Mouse (Mus musculus): ENCODE measurements around the gene Gm5269. TPM values are rescaled to one million over a fixed set of nuclear protein-coding genes. Genes with fewer than 3 reads are reported as not detected.

The Gm5269 gene
- under 1 TPM in 1 of 2 experiments, not detected in 1; 0.42 TPM for total RNA-seq (2021)
- long read RNA-seq, experiment 1, result 0 reads
- long read RNA-seq, experiment 2, result 0 reads

DNA sequence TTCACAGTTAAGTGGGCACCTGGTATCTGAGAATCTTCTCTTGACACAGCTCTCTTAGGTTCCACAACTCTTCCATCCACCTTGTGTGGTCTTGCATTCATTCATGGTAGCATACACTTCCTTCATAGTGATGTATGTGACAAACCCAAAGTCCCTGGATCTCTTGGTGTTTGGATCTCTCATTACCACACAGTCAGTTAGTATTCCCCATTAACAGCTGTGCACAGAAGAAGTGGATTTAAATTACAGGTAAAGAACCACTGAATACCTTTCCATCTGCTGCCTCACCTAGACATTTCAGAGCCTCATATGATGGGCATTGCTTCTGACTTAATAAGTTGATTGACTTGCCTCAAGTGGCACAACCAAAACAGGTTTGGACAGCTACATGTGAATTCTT is at the start of gene Gm5269:
Gm5269 (minus strand) TSS at position 101 of the 400 bp plus-strand sequence.
- DNase-seq (ENCODE audit: low spot score in 2 of 2), result no peak

DNA sequence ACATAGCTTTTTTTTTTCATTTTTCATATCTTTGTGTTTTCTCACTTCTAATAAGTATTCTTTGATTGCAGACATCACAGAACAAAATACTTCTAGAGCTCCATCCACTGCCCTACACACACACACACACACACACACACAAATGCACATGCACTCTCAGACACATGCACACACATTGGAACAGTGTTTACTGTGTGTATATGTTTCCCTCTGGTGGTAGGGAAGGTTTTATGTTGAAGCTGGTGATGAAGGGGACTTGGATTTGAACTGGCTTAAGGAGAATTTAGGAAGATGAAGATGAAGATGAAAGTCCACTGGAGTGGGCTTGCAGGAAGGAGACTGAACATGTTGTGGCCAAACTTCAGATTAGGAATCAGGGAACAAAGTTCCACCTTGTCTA is 41.1 kb upstream of the Gm5269 start:
- DNase-seq (ENCODE audit: low spot score in 2 of 2), result no peak

DNA sequence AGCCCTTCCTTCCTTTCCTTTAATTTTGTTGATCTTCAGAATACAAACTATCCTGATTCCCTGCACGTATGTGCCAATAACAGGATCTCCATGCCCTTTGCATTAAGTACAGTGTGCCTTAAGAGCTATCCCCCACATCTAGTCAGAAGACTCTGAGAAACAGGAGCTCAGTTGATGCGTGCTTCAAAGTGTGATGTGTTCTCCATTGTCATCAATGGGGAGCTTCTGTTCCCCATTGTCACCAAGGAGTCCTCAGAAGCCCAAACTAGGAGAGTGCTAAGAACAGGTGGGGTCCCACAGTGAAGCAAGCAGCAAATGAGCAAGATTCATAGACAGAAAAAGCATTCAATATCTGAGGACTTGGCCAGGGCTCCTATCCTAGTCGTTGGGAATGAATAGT is 36.8 kb upstream of the Gm5269 start:
- no peak for DNase-seq (ENCODE audit: low spot score in 2 of 2)

DNA sequence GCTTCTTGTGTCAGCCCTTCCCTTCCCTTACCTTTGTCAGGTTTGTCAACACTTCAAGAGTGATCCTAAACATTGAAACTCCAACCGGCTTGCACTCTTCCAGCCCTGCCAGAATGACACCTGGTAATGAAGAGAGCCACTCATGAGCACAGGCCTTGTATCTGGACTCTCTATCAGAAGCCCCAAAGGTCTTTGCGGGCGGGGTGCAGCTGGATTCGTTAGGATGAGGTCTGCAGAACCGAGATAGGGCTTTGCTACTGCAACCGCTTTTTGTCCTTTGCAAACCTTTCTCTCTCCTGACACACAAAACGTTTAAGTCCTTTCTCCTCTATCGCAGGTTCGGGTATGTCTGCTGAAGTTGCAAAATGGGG is 36.3 kb upstream of the Gm5269 start, which contains the start of gene Slc40a1:
Slc40a1 (minus strand) TSS at position 131 of the 371 bp plus-strand sequence.
- DNase-seq (ENCODE audit: low spot score in 2 of 2), result no peak

DNA sequence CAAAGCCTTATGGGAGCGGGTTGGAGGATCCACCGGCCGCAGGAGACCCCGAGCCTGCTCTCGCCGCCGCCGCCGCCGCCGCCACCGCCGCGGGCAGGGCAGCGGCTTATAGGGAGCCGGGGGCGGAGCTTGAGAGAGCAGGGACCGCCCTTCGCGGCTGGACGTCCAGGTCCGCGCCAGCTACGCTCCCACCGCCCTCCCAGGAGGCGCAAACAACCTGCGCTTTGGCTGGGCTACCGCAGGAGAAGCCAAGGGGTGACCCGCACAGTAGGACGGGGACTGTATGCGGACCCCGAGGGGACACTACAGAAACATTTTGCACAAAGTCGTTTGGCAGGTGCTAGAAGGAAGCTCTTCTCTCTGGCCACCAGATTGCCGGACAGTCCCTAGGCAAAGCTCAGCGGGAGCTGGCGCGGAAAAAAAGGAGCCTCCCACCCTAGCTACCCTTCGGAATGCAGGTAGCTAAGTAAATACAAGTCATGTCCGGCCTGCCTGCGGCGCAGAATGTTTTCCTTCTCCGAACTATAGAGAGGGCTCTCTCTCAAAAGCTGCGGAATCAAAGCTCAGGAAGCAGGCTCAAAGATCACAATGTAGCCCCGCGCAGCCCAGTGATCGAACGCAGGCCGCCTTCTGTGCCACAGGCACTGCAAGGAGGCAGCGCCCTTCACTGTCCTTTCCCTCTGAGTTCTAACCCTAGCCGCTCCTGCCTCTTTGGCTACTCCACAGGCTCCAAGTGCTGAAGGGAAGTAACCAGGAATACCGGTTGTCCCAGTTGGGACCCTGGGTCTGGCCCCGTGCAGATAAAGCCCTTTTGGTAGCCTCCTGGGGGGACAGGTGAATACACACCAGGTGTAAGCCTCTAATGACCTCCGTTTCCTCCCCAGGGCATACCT is 35.7 kb upstream of the Gm5269 start:
- DNase-seq (ENCODE audit: low spot score in 2 of 2), result peak; percentile 38 to 53

DNA sequence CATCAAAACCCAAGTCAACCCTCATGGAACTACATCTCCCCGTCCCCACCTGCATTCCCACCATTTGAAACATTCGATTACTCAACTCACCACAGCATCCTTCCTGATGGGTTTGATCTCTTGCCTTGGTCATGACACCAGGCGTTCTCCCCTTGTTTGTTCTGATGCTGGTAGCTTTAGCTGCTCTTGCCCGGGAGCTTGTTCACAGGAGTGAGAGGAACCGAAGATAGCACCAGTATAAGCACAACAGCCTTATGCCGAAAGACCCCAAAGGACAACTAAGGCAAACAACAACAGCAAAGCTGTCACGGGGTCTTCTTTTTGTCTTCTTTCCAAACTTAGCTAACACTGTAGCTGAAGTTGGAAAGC is 35.0 kb upstream of the Gm5269 start:
- no peak for DNase-seq (ENCODE audit: low spot score in 2 of 2)

DNA sequence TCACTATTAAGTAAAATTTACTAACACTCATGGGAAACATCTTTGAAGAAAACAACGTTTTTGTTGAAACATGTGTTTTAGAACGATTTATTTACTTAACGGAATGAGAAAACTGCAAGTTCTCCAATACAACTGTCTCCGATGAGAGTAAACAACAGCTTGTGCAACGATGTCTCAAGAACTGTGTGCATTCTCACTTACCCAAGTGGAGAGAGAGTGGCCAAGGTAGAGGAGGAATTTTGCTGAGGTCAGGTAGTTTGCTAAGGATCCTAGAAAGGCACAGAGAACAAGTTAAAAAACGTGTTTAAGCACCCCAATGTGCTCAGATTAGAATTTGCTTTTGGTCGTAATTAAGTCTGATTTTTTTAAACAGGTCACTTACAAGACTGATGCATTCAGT is 34.4 kb upstream of the Gm5269 start:
- no peak for DNase-seq (ENCODE audit: low spot score in 2 of 2)

DNA sequence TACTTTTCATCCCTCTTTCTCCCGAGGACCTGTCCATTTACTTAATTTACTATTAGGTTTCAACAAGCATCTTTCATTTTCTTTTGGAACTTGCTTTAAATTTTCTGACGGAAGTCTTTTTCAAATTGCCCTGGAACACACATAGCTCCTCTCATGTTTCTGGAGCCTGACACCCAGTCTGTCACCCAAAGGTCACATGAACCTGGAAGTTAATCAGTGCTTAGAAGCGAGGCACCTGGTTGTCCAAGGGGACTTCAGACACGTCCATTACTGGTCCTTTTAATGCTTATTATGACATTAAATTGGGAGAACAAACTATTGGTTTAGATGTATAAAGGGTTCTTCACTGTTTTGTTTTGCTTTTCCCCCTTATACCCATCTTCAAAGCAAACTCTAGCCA is 33.2 kb upstream of the Gm5269 start:
- DNase-seq (ENCODE audit: low spot score in 2 of 2), result no peak

DNA sequence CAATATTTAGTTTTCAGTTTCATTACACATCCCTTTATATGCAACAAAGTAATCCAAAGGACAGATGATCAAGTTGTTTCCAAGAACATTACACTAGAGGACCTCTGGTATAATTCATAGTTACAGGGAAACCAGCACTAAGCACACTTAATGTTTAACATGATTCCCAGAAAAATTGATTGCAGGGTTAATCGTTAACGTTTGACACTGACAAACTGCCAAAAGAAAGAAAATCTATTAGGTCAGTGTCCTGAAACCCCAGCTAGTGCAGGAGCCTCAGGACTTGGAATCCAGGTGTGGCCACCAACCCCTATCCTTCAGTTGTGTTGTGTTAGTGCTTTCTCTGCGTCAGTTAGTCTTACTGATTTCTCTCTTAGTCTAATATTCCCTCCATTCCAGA is 30.6 kb upstream of the Gm5269 start:
- no peak for DNase-seq (ENCODE audit: low spot score in 2 of 2)

DNA sequence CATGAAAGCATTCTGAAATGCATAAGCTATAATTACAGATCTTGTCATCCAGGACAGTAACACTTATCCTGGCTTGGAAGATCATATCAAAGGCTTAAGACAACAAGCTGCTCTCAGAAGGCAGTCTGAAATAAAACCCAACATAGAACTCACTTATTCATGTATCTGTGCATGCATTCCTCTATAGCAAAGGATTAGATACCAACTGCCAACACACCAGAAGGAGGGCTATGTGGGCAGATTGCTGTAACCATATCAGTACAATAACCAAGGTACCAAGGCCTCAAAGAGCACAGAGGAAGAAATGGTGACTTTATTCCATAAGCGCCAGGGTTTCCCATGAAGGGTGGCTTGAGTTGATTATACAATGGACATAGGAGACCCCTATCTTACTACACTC is 29.7 kb upstream of the Gm5269 start:
- no peak for DNase-seq (ENCODE audit: low spot score in 2 of 2)

DNA sequence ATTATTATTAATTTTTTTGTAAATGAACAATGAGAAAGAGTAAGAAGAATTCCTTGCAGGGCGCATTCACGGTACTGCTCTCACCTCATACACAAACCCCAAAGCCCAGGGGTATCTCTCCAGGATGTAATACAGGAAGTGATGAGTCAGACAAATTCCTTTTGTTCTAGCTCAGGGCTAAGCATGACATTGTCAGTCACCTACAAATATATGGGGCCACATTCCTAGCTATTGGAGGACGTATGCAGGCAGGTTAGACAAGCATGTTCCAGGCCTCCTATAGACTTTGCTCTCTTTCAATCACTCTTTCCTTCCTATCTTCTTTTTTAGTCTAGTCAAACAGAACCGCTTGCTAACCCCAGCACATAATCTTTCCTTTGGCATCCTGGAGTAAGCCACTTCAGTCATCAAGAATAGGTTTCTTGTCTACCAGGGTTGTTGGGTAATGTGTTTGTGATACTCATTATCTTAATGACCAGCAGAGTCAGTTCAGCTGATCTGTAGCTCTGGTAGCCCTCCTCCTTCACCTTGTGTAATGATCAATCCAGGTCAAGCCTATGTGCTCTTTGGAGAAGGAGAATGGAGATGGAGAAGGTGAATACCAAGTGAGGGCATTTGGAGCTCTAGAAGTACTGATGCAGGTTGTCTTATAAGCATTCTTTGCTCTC is 27.2 kb upstream of the Gm5269 start:
- no peak for DNase-seq (ENCODE audit: low spot score in 2 of 2)

DNA sequence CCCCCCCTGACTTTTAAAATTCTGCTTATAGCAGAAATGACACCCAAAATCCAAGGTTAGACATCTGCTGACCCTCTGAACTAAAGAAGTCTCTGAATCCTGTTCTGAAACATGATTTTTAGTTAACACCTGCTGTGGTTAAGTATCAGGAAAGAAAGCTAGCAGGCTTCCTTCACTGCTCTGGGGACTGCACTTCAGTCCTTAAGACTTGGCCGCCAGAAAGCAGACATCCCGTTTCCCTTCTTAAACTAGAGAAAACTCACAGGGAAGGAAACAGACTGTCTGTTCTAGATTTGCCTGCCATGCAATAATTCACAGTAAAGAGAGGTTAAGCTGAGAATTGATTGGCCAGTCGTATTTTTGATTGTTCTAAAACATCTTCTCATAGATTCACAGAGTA is 26.1 kb upstream of the Gm5269 start:
- DNase-seq (ENCODE audit: low spot score in 2 of 2), result no peak

DNA sequence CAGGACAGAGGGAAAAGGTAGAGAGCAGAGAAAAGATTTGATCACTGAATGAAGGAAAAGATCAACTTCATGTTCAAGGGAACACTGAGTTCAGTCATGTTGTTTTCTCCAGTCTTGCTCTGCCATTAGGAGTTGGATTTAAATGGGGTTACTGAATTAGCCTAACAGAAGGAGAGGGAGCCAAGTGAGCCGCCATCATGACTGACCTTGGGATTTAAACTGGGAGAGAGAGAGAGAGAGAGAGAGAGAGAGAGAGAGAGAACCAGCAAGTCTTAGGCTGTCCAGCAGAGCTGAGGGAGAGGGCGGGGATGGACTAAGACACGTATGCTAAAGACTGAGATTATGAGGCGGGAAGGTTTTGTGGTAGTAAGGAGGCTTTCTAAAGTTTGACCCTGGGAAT is 24.2 kb upstream of the Gm5269 start:
- DNase-seq (ENCODE audit: low spot score in 2 of 2), result no peak

DNA sequence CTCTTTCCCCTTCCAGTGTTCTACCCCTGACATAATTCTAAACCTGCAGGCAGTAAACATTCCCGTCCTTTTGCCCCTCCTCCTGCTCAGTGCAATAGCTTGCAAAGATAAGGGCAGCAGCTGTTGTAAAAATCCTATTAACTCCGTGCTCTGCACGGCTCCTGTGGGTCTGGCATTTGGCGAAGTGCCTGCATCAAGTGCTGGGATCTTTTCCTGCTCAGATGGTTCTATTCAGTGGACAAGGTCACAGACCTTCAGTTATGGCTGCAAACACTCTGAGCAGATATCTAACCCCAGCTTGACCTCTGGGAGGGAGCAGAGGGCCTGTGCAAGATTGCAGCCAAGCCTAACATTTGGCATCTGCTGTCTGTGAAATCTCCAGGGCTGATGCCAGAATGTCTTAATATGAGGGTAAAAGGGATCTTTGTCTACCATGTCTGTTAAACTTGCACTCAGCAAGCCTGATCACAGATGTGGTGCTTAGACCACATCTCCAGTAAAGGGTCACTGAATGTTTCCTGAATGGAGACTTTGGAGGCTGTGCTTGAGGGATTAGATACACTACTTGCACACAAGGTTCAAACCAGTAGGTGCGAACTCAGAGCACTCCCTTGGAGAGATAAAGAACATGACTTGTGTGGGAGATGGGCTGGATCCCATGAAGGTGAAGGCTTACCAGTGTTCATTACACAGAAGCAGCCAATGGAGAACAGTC is 15.2 kb upstream of the Gm5269 start:
- no peak for DNase-seq (ENCODE audit: low spot score in 2 of 2)

DNA sequence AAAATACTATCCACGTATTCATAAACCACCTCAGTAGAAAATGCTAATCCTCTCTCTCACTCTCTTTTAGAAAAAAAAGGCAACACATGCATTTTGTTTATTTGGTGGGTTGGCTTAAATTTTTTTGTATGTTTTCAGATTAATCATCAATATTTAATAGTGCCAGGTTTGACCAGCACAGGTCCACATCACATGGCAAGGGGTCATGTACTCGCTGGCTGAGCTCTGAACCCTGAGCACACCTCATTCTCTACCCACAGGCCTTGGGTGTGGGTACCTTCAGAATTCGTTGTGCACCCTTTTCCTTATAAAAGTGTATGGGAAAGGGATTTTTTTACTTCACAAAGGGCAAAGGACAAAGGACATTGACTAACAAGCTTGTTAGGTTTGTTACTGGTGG is 14.1 kb upstream of the Gm5269 start:
- DNase-seq (ENCODE audit: low spot score in 2 of 2), result no peak

DNA sequence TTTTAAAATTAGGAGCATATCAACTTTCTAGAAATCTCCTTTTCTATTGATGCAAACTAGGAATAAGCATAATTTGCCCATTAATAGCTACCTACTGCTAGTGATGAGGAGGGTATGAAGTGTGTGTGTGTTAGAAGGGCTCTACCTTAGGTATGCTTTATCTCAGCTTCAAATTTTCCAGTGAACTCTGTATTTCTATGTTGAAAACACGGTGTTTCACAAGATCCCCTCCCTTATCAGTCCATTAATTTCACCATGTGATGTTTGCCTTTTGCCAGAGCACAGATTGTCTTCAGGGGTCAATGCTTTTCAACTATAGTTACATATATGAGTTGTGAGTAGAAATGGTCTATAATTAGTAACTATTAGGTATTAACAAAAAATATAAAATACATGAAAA is 8.0 kb upstream of the Gm5269 start:
- no peak for DNase-seq (ENCODE audit: low spot score in 2 of 2)

DNA sequence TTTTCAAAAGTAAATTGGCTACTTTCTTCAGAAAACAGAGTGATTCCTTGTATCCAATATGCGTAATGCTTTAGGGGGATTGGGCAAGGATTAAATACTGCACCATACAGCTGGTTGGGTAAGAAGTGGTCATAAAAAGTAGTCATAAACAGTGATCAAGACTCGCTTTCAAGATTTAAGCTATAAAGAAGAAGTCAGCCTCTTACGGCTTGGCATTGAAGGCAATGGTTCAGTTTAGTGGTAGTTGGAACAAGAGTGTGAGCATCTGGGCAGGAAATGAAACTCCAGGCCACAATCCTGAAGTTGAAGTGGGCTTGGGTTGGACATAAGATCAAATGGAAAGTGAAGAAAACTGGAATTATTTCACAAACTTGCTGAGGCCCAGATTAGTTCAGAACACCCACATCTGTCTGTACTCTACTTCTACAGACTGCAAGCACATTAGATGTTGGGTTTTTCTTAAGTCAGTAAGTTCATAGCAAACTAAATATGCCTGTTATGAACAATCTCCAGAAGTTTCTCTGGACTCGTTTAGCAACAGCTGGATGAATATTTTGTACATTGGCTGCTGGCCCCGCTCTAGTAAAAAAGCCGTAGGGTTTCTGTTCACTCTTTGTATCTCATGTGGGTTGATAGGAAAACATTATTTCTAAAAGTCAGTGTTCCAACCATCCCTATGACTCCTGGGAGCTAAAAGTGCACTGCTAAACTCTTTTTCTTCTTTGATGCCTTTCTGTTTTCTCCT is 4.3 kb upstream of the Gm5269 start:
- DNase-seq (ENCODE audit: low spot score in 2 of 2), result no peak

DNA sequence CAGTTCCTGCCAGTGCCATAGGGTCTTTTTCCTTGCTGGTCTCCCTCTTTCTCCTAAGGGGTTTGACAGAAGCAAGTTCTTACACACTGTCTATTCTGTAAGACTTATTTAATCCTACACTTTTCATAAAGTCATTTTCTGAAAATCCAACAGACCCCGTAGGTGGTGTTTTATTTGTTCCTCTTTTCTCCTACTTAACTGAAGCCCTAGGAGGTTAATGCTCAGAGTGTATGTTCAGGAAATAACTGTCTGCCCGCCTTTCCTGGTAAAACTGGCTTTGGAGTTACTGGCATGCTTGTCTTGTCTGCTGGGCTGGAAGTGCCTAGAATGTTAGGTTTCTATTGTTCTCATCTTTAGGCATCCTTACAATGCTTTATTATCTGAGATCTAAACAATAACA is 1.9 kb upstream of the Gm5269 start:
- no peak for DNase-seq (ENCODE audit: low spot score in 2 of 2)

DNA sequence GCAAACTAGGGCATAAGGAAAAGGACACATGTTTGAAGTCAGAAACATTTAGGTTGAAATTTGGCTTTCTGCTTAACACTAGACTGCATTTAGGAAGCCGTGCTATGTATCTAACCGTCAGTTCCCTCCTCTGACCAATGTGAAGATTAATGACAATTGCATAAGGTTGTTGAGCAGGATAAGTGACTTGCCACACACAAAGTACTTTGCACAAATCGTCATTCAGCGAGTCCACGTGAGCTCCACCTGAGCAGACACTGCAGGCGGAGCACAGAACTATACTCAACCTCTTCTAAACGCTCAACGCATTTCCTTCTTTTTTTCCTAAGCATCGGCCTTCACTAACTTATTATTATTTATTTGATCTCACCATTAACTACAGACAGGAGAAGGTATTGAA is 3.3 kb downstream of the Gm5269 start:
- DNase-seq (ENCODE audit: low spot score in 2 of 2), result no peak

DNA sequence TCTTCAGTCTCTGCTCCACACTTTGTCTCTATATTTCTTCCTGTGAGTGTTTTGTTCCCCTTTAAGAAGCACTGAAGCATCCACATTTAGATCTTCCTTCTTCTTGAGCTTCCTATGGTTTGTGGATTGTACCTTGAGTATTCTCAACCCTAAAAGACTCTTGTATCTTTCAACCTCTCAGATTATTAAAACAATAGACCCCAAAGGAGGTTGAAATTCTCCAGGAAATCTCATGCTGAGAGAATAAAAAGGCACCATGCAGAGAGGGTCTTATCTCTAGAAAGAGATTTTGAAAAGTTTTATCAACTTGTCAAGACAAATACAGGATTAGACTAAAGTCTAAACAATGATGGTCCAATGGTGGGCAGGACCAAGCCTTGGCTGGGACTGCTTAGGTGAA is 6.7 kb downstream of the Gm5269 start:
- DNase-seq (ENCODE audit: low spot score in 2 of 2), result no peak

DNA sequence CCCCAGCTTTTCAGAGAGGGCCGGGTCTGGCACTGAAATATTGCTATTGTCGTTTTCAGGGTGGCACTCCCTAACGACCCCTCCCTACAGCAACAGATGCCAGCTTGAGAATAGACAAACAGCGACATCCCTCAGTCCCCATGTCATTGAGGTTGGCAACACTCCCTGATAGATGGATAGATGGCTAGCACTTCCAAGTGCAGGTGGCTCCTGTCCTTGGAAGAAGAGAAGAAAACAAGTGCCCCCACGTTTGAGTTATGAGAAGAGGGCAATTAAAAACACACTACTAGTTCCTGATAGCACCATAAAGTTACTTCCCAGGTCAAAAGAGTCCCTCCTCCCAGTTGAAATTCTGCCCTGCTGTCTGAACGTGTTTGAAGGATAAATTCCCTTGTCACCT is 8.0 kb downstream of the Gm5269 start:
- DNase-seq (ENCODE audit: low spot score in 2 of 2), result no peak
